Mouse (Mus musculus) thymus, adult 2 months (tissue): ENCODE results near the gene Dcps. TPM values are rescaled to one million over a fixed set of nuclear protein-coding genes. Genes with fewer than 3 reads are reported as not detected.

Experiments
- DNase-seq: peaks from one replicate; pipeline ENCODE4 v3.0.0; 2021
- H3K27ac ChIP-seq: fragments of 200-500 bp; 2 replicates; pipeline ENCODE4 v1.5.1; 2012; ENCODE audit warnings: low read length, control low read depth; ENCODE audit not compliant: control insufficient read depth, insufficient read depth
- H3K27me3 ChIP-seq: fragments of 200-500 bp; 2 replicates; pipeline ENCODE4 v1.6.1; 2012; ENCODE audit warnings: mild to moderate bottlenecking, low read length, moderate library complexity, mixed read lengths; ENCODE audit not compliant: control insufficient read depth, insufficient read depth
- H3K36me3 ChIP-seq: fragments of 200-500 bp; 2 replicates; pipeline ENCODE4 v1.6.1; 2012; ENCODE audit warnings: mild to moderate bottlenecking, low read length, moderate library complexity; ENCODE audit not compliant: control insufficient read depth, insufficient read depth
- H3K4me1 ChIP-seq: fragments of 200-500 bp; replicated peaks from 2 replicates; pipeline ENCODE4 v1.6.1; 2012; ENCODE audit warnings: low read length; ENCODE audit not compliant: control insufficient read depth, insufficient read depth
- H3K4me3 ChIP-seq: fragments of 200-500 bp; 2 replicates; pipeline ENCODE4 v1.5.1; 2012; ENCODE audit warnings: mild to moderate bottlenecking, low read length, control low read depth, moderate library complexity; ENCODE audit not compliant: control insufficient read depth, insufficient read depth
- CTCF ChIP-seq: fragments of 200-500 bp; IDR thresholded peaks from 2 replicates; pipeline ENCODE4 v1.5.1; 2012; ENCODE audit warnings: mild to moderate bottlenecking, control low read depth, low read length, moderate library complexity, borderline replicate concordance; ENCODE audit not compliant: control insufficient read depth, poor library complexity, insufficient read depth; ENCODE audit errors: extremely low read depth
- POLR2A ChIP-seq: fragments of 200-500 bp; IDR thresholded peaks from 2 replicates; pipeline ENCODE4 v1.6.1; 2012; ENCODE audit warnings: mild to moderate bottlenecking, low read length, control low read depth, moderate library complexity; ENCODE audit not compliant: control insufficient read depth, poor library complexity, insufficient read depth; ENCODE audit errors: extremely low read depth
- WGBS: fragments of 180-500 bp; shearing (Covaris S2); methylation state at CpG from one replicate; pipeline ENCODE4 v1.1.7; 2018; 5-methylcytosine and 5-hydroxymethylcytosine counted together
- polyA plus RNA-seq: library from polyadenylated mRNA; depleted of rRNA; stranded (reverse); fragments of >200 nt; gene quantifications from 2 replicates; pipeline ENCODE4 v1.2.3, GENCODE M21; 2012

Dcps gene
- polyA plus RNA-seq, 1 experiment = 65.2 TPM

- no peaks in the 10 kb centered on the region for H3K27me3 ChIP-seq
- TF ChIP-seq POLR2A (no peak), CTCF (no peak)
- no peak overlapping the region for H3K27ac ChIP-seq
- H3K4me3 ChIP-seq = no peak overlapping the region
- 64% methylated on average over 15 of the region's 15 CpGs for WGBS
- no peaks in the 10 kb centered on the region for H3K36me3 ChIP-seq
- H3K4me1 ChIP-seq = peaks cover 16% of the 10 kb centered on the region
- no peak for DNase-seq
These were observed 69.7 kb downstream of the Dcps start for GRCm38 (mm10) chr9:35105884-35106880.

- no peak for TF ChIP-seq CTCF
- no peak for TF ChIP-seq POLR2A
- Histone ChIP-seq H3K4me3 (no peak overlapping the region), H3K4me1 (peaks cover 16% of the 10 kb centered on the region), H3K27ac (no peak overlapping the region), H3K36me3 (no peaks in the 10 kb centered on the region), H3K27me3 (no peaks in the 10 kb centered on the region)
- no peak for DNase-seq
- 87% methylated on average over 2 of the region's 2 CpGs for WGBS
These were observed 70.4 kb downstream of the Dcps start for GRCm38 (mm10) chr9:35105438-35105837.

- DNase-seq = no peak
- Histone ChIP-seq H3K27ac (no peak overlapping the region), H3K4me3 (no peak overlapping the region), H3K36me3 (no peaks in the 10 kb centered on the region), H3K27me3 (no peaks in the 10 kb centered on the region), H3K4me1 (peaks cover 16% of the 10 kb centered on the region)
- WGBS = 92% methylated on average over 4 of the region's 4 CpGs
- TF ChIP-seq CTCF (no peak), POLR2A (no peak)
These were observed 71.2 kb downstream of the Dcps start for GRCm38 (mm10) chr9:35104711-35105110.

GRCm38 (mm10) chr9:35098762-35099161, 77.1 kb downstream of the Dcps start:
- DNase-seq = peak; percentile 3
- Histone ChIP-seq H3K4me1 (peaks cover 4% of the 10 kb centered on the region; the same call in 1 of the 2 replicates), H3K4me3 (no peak overlapping the region), H3K36me3 (no peaks in the 10 kb centered on the region), H3K27me3 (no peaks in the 10 kb centered on the region), H3K27ac (no peak overlapping the region)
- 54% methylated on average over 4 of the region's 4 CpGs for WGBS
- TF ChIP-seq CTCF (no peak), POLR2A (no peak)

- no peak overlapping the region for H3K4me3 ChIP-seq
- peaks cover 4% of the 10 kb centered on the region; the same call in 1 of the 2 replicates for H3K4me1 ChIP-seq
- no peaks in the 10 kb centered on the region for H3K27me3 ChIP-seq
- H3K27ac ChIP-seq = no peak overlapping the region
- no peaks in the 10 kb centered on the region for H3K36me3 ChIP-seq
- WGBS = 95% methylated on average over 4 of the region's 4 CpGs
- no peak for DNase-seq
- no peak for TF ChIP-seq POLR2A
- no peak for TF ChIP-seq CTCF
These were observed 78.0 kb downstream of the Dcps start for GRCm38 (mm10) chr9:35097901-35098300.

- Histone ChIP-seq H3K4me1 (peaks cover 4% of the 10 kb centered on the region; the same call in 1 of the 2 replicates), H3K36me3 (no peaks in the 10 kb centered on the region), H3K27ac (no peak overlapping the region), H3K27me3 (no peaks in the 10 kb centered on the region), H3K4me3 (no peak overlapping the region)
- TF ChIP-seq POLR2A (no peak), CTCF (no peak)
- no peak for DNase-seq
- WGBS = 97% methylated on average over 1 of the region's 1 CpGs
These were observed 80.1 kb downstream of the Dcps start for GRCm38 (mm10) chr9:35095726-35096125.
